Mouse (Mus musculus): Measurements from ENCODE around the gene Kcnj13. TPM values are rescaled to one million over a fixed set of nuclear protein-coding genes. Genes with fewer than 3 reads are reported as not detected.

The Kcnj13 gene
- total RNA-seq (2015) = not detected in 2 replicates
- total RNA-seq (2017) = not detected in 2 replicates

DNA sequence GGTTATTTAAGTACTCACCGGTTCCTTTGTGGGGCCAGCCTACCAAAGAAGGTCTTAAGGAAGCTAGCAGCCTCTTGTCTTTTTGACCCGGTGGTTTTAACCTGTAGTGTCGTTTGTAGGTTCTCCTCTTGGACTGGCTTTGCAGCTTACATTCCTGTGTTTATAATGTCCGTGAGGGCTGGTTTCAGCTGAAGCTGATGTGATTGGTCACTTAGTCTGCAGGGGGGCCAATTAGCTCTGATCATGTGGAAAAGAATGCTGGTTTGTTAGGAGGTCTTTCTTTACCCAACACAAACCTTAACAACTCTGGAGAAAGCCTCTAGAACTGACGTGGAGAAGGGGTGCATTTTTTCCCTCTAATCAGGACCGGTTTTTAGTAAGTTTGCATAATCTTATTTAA lies at the start of gene Kcnj13:
Gene Kcnj13 (minus strand): TSS at position 136 of the 400 bp plus-strand sequence.
- ATAC-seq (replicated peaks; ENCODE audit: poor library complexity) = no peak

DNA sequence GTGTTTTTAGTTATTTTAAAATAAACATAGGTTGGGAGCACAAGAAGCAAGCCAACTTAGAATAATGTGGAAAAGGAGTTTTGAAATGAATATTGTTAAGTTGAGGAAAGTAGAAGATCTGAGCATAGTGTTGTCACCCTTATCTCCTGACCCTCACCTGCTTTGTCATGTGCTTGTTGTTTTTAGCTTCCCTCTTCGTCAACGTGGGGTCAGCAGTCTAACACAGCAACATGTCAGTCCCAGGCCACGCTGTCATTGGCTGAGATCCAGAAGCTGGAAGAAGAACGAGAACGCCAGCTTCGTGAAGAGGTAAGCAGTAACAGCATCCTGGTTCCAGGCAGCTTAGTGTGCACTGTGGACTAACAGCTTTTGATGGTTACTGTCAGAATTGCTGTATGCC lies 42.1 kb upstream of the Kcnj13 start:
- no peak for ATAC-seq (replicated peaks; ENCODE audit: poor library complexity)

DNA sequence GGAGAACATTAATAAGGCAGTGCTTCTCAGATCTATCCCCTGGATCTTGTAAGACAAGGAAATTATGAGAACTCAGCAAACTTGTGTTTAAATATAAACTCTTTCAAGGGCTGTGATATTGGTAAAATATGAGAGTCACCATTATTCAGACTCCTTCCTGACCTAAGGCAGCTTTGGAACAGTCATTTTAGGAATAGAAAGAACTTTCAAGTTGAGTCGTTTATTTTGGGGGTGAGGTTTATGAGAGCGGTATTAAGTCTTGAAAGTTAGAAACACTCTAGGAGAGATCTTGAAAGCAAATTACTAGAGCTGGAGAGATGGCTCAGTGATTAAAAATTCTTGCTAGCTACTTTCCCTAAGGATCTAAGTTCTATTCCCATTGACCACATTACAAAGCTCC lies 40.6 kb upstream of the Kcnj13 start:
- no peak for ATAC-seq (replicated peaks; ENCODE audit: poor library complexity)

DNA sequence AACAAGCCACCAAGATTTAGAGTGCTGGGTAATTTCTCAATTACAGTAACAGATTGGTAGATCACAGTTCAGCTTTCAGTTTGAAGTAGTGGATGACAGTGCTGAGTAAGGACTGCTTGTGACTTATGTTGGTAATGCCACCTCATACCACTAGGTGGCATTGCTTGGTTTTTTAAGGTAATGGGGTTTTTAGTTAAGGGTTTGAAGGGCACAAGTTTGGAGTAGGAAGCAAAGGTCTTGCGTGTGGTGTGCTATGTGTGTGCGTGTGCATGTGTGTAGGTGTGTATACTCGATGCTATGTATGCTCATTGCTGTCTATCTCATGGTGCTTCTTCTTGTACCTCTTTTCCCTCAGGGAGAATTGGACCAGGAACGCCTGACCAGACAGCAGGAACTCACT lies 24.2 kb upstream of the Kcnj13 start:
- ATAC-seq (replicated peaks; ENCODE audit: poor library complexity) = peak; percentile 89

DNA sequence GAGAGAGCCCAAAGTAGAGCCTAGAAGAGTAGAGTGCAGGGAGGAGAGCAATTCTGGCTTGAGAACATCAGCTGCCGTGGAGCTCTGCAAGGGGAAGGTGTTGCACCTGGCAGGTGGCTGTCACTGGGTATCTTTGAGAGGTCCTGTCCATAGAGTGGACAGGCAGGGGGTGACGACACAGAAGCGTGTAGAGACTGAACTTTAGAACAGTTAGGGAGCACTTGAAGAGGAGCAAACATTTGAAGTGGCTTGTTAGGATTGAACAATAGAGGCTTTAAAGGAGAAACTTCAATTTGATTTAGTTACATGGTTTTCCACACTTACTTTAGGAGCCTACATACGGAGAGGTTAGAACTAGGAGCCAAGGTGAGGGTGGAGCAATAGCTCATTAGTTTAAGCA lies 14.9 kb upstream of the Kcnj13 start:
- no peak for ATAC-seq (replicated peaks; ENCODE audit: poor library complexity)

DNA sequence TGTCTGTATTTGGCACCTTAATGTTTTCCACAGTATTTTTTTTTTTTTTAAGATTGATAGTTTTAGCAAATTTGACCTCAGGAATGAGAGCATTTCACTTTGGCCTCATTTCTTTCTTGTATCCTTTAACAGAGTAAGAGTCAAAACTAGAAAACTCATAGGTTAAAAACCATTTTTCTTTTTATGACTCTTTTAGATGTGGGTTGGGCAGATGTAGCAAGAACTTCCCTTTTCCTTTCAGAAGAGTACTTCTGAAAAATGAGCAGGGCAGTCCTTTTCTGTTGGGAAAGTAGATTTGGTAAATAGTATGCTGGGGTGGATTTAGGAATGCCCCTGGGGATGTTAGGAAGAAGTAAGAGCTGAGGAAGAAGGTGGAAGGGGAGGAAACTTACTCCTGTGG lies 11.5 kb upstream of the Kcnj13 start:
- no peak for ATAC-seq (replicated peaks; ENCODE audit: poor library complexity)

DNA sequence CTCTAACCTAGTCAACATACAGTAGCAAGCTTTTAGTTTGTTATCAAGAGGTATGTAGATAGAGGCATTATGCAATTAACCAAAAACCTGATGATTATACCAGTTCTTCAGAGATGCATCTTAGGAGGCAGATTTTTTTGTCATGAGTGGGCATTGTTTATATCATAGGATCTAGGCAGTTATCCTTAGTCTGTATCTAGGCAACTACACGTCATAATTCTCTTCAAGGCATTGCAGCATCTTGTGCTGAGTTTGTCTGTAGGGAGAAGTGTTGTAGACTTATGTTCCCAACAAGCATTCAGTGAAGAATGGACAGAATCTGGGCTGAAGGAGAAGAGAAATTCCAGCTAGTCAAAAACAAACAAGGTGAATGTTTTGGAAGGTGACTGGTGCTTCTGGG lies 10.2 kb upstream of the Kcnj13 start:
- no peak for ATAC-seq (replicated peaks; ENCODE audit: poor library complexity)

DNA sequence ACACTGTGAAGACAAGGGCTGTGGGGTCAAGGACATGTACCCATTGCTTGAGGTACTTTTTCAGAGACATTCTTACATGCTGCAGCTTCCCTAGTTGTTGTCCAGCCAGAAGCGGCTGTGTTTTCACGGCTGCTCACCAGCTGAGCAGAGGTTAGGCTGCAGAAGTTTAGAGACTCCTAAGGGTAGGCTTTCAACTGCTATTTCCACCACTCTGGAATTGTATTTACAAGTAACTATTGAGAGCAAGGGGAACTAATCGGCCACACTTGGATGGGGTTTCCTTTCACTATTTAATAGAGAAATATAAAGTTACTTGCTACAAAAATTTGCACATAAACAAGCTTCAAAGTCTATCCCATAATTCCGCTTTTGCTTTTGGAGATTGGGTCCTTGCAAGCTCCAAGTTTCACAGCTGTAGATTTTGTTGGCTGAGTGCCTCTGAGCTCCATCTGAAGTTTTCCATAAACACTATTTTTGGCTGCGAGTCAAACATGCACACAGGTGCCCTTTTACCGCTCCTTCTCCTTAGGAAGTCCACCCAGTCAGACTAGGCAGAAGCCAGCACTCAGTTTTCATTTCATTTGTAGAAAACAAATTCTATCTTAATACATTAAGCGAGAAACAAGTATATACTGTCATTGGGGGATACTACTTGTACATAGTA lies 2.5 kb upstream of the Kcnj13 start:
- ATAC-seq (replicated peaks; ENCODE audit: poor library complexity) = no peak

DNA sequence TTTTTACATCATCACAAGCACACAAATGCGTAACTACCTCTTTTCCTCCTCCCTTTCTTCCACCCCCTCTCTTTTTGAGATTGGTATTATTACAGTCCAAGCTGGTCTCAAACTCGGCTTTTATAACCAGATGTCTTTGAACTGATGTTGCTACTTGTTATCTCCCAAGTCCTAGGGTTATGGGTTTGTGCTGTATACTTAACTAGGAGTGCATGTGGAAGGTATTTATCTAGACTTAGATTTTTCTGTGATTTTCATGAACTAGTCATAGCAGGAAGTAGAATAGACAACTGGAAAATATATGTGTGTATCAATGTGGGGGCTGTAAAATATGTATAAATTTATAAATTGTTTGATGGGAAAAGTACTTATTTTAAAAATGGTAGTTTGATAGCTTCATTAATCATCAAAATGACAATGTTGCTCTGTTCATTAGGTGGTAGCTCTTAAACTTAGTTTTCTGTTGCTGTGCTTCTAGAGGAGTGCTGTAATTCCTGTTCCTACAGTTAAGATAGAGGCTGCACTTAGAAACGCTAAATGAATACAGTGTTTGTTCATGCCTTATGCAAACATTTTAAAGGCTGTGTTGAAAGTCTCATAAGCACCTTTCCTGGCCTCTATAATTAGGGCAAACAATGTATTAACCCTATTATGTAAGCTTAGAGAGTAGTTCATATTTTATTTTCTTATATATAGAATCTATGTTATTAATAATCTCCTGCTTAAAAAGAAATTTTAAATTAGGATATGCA lies 909 bp downstream of the Kcnj13 start:
- no peak for ATAC-seq (replicated peaks; ENCODE audit: poor library complexity)

DNA sequence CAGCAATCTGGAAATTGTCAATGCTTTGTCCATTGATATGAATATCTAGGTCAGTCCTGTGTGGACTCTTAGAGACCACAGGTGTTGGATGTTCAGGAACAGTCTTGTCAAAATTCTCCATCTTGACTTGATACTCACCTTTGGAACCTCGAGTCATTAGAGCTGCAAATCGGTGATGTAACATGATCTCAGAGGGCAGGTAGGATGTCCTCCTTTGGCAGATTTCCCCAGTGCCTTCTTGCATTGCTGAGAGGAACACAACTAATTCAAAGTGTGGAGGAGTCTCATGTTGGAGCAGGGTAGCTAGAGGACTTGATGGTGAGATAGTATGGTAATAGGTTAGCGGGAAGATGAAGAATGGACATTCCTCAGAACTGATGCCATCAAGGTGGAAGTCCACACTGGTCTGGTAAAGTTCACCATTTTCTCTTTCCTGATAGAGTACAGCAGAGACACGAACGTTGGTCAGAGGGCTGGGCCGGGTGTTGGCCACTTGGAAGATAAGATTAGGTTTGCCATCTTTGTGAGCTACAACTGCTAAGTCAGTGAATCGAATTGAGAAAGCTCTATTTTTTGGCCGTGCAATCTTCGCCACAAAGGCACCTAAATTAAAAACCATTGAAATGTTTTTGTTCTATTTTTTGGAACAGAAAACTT lies 8.0 kb downstream of the Kcnj13 start:
- peak; percentile 42 for ATAC-seq (replicated peaks; ENCODE audit: poor library complexity)

DNA sequence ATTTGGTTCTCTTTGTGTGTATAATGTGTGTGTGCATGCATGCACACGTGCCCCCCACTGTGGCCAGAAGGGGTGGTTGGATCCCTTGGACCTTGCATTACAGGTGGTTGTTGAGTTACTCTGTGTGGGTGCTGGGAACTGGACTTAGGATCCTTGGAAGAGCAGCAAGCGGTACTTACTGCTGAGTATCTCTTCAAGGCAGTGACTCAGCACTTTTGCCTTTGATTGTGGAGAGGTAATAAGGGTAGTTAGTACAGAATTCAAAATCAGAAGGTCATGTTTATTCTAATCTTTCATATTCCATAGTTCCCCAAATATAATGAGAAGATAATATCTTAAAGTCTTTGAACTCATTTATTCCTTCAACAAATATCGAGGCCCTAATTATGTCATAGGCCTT lies 13.4 kb downstream of the Kcnj13 start:
- ATAC-seq (replicated peaks; ENCODE audit: poor library complexity) = no peak

DNA sequence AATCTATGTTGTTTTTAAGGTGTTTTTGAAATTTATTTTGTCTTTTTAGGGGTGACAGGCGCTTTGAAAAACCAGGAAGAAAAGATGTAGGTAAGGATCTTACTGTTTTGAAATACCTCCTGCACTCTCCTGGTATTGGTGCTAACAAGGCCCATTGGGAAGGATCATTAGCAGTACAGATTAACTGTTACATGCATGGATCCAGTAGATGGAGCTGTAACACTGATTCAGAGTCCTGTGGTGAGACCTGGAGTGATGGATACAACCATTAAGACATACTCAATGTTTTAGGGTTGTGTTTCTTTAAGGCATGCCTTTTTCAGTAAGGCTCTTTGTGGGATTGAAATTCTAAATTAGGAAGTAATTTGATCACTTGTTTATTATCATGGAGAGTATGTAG lies 14.6 kb downstream of the Kcnj13 start:
- peak; percentile 55; the same call in 1 of the 2 replicates for ATAC-seq (replicated peaks; ENCODE audit: poor library complexity)

DNA sequence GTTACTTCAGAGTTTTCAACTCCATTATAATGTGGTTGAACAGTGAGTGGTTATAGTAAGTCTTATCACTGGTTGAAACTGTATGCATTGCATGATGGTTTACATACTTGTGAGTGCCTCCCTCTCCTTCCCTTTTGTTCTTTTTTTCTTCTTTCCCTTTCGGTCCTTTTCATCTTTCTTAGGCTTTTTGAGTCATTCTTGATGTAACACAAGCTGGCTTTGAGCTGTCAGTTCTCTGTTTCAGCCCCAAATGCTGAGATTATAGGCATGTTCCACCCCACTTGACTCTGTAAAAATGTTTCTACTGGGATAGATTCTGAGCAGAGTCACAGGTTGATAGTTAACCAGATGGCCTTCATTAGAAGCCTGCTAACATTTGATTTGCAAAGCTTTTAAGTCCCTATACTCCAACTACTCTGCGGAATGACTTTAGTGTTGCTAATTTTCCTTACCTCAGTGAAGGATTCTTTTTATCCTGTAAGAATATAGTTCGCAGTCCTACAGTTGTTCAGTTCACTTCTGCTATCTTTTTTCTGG lies 16.4 kb downstream of the Kcnj13 start:
- no peak for ATAC-seq (replicated peaks; ENCODE audit: poor library complexity)

DNA sequence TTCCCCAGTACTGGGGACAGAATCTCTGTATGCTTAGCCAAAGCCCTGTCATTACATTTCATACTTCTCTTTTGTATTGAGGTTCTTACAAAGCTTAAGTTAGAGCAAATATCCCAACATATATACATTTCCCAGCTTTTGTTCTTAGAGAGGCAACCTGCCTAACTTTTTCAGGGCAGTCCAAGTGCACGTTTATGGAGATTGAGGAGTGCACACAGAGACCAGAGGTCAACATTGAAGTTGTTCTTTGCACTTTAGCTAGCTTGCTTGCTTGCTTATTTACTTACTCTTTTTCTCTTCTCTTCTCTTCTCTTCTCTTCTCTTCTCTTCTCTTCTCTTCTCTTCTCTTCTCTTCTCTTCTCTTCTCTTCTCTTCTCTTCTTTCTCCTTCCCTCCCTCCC lies 34.3 kb downstream of the Kcnj13 start:
- no peak for ATAC-seq (replicated peaks; ENCODE audit: poor library complexity)

DNA sequence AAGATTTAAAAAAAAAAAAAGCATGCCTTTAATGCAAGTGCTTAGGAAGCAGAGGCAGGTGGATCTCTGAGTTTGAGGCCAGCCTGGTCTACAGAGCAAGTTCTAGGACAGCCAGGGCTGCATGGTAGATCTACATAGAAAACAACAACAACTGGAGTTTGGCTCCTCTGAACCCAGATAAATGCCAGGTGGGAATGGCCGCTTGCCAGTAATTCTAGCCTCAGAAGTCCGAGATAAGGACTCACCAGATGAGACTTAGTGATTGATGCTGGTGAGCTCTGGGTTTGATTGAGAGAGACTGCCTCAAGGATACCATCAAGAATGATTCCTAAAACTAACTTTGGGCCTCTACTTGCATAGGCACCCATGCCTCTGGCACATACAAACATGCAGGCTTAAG lies 44.0 kb downstream of the Kcnj13 start:
- no peak for ATAC-seq (replicated peaks; ENCODE audit: poor library complexity)

Other genes with a start within 250 kb of the Kcnj13 start
- not detected in 2 replicates for gene Ecel1, start 238.2 kb downstream of the Kcnj13 start, total RNA-seq (2015)
- not detected in 2 replicates for gene Ecel1, start 238.2 kb downstream of the Kcnj13 start, total RNA-seq (2017)
- not detected in 2 replicates for gene Prss56, start 211.4 kb downstream of the Kcnj13 start, total RNA-seq (2015)
- not detected in 2 replicates for gene Prss56, start 211.4 kb downstream of the Kcnj13 start, total RNA-seq (2017)
- not detected in 2 replicates for gene Chrnd, start 204.1 kb downstream of the Kcnj13 start, total RNA-seq (2015)
- not detected in 2 replicates for gene Chrnd, start 204.1 kb downstream of the Kcnj13 start, total RNA-seq (2017)
- not detected in 2 replicates for gene Chrng, start 190.1 kb downstream of the Kcnj13 start, total RNA-seq (2015)
- gene Chrng, start 190.1 kb downstream of the Kcnj13 start, total RNA-seq (2017) = not detected in 2 replicates
- 79.1 and 84.7 TPM in 2 replicates for gene Eif4e2, start 180.8 kb downstream of the Kcnj13 start, total RNA-seq (2015)
- 160 and 176 TPM in 2 replicates for gene Eif4e2, start 180.8 kb downstream of the Kcnj13 start, total RNA-seq (2017)
- gene Efhd1, start 130.4 kb downstream of the Kcnj13 start, total RNA-seq (2015) = not detected in 2 replicates
- gene Efhd1, start 130.4 kb downstream of the Kcnj13 start, total RNA-seq (2017) = not detected in 2 replicates
- 53.5 and 60.7 TPM in 2 replicates for gene Gigyf2, start 67.7 kb downstream of the Kcnj13 start, total RNA-seq (2015)
- gene Gigyf2, start 67.7 kb downstream of the Kcnj13 start, total RNA-seq (2017) = 77.8 and 103 TPM in 2 replicates
- gene Snorc, start 75.5 kb upstream of the Kcnj13 start, total RNA-seq (2015) = not detected in 2 replicates
- gene Snorc, start 75.5 kb upstream of the Kcnj13 start, total RNA-seq (2017) = not detected in 2 replicates
- gene Neu2, start 115.2 kb upstream of the Kcnj13 start, total RNA-seq (2015) = not detected in 2 replicates
- not detected in 2 replicates for gene Neu2, start 115.2 kb upstream of the Kcnj13 start, total RNA-seq (2017)
- gene Ngef, start 179.1 kb upstream of the Kcnj13 start, total RNA-seq (2015) = not detected in 2 replicates
- gene Ngef, start 179.1 kb upstream of the Kcnj13 start, total RNA-seq (2017) = not detected in 2 replicates
- 57.6 and 66.3 TPM in 2 replicates for gene Inpp5d, start 225.6 kb upstream of the Kcnj13 start, total RNA-seq (2015)
- gene Inpp5d, start 225.6 kb upstream of the Kcnj13 start, total RNA-seq (2017) = 67.8 and 85.6 TPM in 2 replicates

Measured in megakaryocyte progenitor cell, adult 5-6 weeks (primary cell).